Mouse (Mus musculus): ENCODE measurements around the gene Atxn2l. TPM values are rescaled to one million over a fixed set of nuclear protein-coding genes. Genes with fewer than 3 reads are reported as not detected.
A peak's percentile ranks its signal among the peaks of the same experiment; 100 is the strongest.

Atxn2l gene
- polyA plus RNA-seq, 1 experiment from 2014 or later, result 22.1 TPM

DNA sequence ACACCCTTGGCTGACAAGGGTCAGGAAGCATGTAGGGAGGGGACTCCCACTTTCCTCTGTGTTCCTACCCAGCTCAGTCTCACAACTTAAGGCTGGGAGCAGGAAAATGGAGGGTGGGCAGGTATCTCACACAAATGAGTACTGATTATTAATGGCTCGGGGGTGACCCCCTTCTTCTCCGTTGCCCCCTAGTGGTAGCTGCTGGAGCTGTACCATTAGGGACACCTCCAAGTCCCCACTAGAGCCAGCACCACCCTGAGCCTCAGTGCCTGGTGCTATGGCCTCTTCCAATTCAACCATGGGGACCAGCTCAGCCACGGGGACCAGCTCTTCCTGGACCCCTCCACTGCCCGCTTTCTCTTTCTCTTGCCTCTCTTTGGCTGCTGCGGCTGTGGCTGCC, 36.0 kb downstream of the Atxn2l start:
- H3K36me3 ChIP-seq (ENCODE audit: insufficient read depth, low read length), result peaks cover 18% of the 10 kb centered on the region
- TF ChIP-seq CTCF (IDR thresholded peaks at IDR 0.05) (peak; percentile 74), EP300 (IDR thresholded peaks at IDR 0.05) (no peak)
- peak; percentile 44 for DNase-seq (ENCODE audit: low spot score)

DNA sequence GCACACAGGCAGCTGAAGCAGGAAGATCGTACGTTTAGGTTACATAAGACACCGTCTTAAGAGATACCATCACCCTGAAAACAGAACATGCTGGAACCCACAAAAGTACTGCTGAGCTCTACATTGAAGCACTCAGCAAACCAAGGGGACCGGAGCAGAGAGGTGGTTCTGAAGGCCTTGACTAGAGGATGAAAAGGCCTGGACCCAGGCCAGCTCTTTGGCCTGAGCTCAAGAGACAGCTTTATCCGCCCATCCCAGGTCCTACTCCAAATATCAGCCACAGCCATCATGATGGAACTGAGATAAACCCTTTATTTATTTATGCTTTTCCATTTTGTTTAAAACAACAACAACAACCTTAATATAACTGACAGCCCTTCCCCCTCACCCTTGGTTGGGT, 36.5 kb downstream of the Atxn2l start:
- H3K4me3 ChIP-seq (ENCODE audit: low read depth, low read length), result no peak overlapping the region
- no peak overlapping the region for H3K4me2 ChIP-seq (replicated peaks; ENCODE audit: low read depth, low read length)
- no peaks in the 10 kb centered on the region for H3K9me3 ChIP-seq (ENCODE audit: low read length)
- H3K4me1 ChIP-seq (ENCODE audit: insufficient read depth, low read depth, low read length), result no peaks in the 10 kb centered on the region
- TF ChIP-seq EP300 (IDR thresholded peaks at IDR 0.05) (no peak), CTCF (IDR thresholded peaks at IDR 0.05) (no peak)
- DNase-seq (ENCODE audit: low spot score), result no peak
- peaks cover 16% of the 10 kb centered on the region for H3K36me3 ChIP-seq (ENCODE audit: insufficient read depth, low read length)
- H3K27ac ChIP-seq (ENCODE audit: low read length), result no peak overlapping the region
- no peak for ATAC-seq
- 77% methylated on average over 5 of the region's 5 CpGs for whole genome bisulfite sequencing
- no peak overlapping the region for H3K9ac ChIP-seq (replicated peaks; ENCODE audit: low read depth)
- no peaks in the 10 kb centered on the region for H3K27me3 ChIP-seq (replicated peaks; ENCODE audit: insufficient read depth, low read length)

More for the DNA sequence above, 36.0 kb downstream of the Atxn2l start:
- no peaks in the 10 kb centered on the region for H3K4me1 ChIP-seq (ENCODE audit: insufficient read depth, low read depth, low read length)
- ATAC-seq, result no peak
- H3K4me3 ChIP-seq (ENCODE audit: low read depth, low read length), result no peak overlapping the region
- no peaks in the 10 kb centered on the region for H3K9me3 ChIP-seq (ENCODE audit: low read length)
- H3K9ac ChIP-seq (replicated peaks; ENCODE audit: low read depth), result no peak overlapping the region
- no peaks in the 10 kb centered on the region for H3K27me3 ChIP-seq (replicated peaks; ENCODE audit: insufficient read depth, low read length)
- 55% methylated on average over 5 of the region's 5 CpGs for WGBS
- H3K27ac ChIP-seq (ENCODE audit: low read length), result no peak overlapping the region
- H3K4me2 ChIP-seq (replicated peaks; ENCODE audit: low read depth, low read length), result no peak overlapping the region

DNA sequence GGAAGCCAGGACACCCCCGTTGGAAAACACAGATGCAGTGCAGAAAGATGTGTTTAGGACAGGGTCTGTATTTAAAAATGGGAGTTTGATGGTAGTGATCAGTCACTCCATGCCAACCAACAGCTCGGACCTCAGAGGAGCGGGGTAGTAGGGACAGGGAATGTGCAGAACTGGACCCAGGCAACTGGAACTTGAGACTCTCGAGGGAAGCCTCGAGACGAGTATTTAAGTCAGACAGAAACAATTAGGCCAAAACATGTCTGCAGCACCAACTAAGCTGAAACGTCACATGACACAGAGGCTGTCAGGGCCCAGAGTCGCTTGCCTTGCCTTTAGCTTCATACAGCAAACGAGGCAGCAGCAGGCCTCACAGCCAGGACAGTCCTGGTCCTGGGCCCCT, 37.1 kb downstream of the Atxn2l start:
- Histone ChIP-seq H3K36me3 (ENCODE audit: insufficient read depth, low read length) (peaks cover 10% of the 10 kb centered on the region), H3K27me3 (replicated peaks; ENCODE audit: insufficient read depth, low read length) (no peaks in the 10 kb centered on the region), H3K27ac (ENCODE audit: low read length) (peak overlapping the region; percentile 32; the same call in 1 of the 2 replicates), H3K4me1 (ENCODE audit: insufficient read depth, low read depth, low read length) (no peaks in the 10 kb centered on the region), H3K4me3 (ENCODE audit: low read depth, low read length) (no peak overlapping the region), H3K9ac (replicated peaks; ENCODE audit: low read depth) (no peak overlapping the region), H3K9me3 (ENCODE audit: low read length) (no peaks in the 10 kb centered on the region), H3K4me2 (replicated peaks; ENCODE audit: low read depth, low read length) (no peak overlapping the region)
- ATAC-seq (no peak), DNase-seq (ENCODE audit: low spot score) (no peak)
- no peak for TF ChIP-seq EP300 (IDR thresholded peaks at IDR 0.05)
- TF ChIP-seq CTCF (IDR thresholded peaks at IDR 0.05), result no peak
- WGBS, result 48% methylated on average over 9 of the region's 9 CpGs

DNA sequence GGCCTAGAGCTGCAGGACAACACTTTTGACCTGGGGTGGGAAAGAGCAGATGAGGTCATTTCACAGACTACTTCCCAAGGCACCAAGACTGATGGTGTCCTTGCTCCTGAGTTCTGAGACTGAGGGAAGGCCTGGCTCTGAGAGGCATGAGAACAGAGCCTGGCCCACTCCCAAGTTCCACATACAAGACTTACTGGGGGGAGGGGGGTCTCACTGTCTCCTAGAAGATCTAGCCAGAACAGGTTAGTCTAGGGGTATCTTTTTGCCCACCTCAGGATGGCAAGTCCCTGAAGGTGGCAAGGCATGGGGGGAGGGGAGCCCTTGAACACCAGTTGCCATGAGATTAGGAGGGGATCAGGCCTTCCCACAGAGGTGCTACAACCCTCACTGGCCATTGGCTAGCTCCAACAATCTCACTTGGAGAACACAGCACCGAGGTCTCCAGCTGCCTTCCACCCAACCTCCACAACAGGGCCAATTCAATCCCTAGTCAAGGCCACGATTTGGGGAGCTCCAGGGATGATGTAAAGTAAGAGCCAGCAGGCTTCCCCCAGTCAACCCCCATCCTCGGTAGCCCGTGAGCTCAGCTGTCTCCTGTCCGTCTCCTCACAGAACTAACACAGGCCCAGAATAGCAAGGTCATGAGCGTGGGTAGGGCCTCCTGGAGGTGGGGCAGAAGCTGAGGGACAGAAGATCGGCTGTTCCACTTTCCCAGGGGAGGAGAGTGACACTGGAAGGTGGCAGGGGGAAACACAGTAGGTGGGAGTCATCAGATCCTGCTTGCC, 37.8 kb downstream of the Atxn2l start:
- no peaks in the 10 kb centered on the region for H3K27me3 ChIP-seq (replicated peaks; ENCODE audit: insufficient read depth, low read length)
- peak; percentile 58 for ATAC-seq
- TF ChIP-seq CTCF (IDR thresholded peaks at IDR 0.05) (no peak), EP300 (IDR thresholded peaks at IDR 0.05) (no peak)
- no peaks in the 10 kb centered on the region for H3K4me1 ChIP-seq (ENCODE audit: insufficient read depth, low read depth, low read length)
- no peak overlapping the region for H3K4me2 ChIP-seq (replicated peaks; ENCODE audit: low read depth, low read length)
- peaks cover 8% of the 10 kb centered on the region for H3K36me3 ChIP-seq (ENCODE audit: insufficient read depth, low read length)
- H3K27ac ChIP-seq (ENCODE audit: low read length), result no peak overlapping the region
- peak; percentile 51 for DNase-seq (ENCODE audit: low spot score)
- H3K9me3 ChIP-seq (ENCODE audit: low read length), result no peaks in the 10 kb centered on the region
- no peak overlapping the region for H3K9ac ChIP-seq (replicated peaks; ENCODE audit: low read depth)
- H3K4me3 ChIP-seq (ENCODE audit: low read depth, low read length), result no peak overlapping the region
- 29% methylated on average over 7 of the region's 7 CpGs for WGBS

DNA sequence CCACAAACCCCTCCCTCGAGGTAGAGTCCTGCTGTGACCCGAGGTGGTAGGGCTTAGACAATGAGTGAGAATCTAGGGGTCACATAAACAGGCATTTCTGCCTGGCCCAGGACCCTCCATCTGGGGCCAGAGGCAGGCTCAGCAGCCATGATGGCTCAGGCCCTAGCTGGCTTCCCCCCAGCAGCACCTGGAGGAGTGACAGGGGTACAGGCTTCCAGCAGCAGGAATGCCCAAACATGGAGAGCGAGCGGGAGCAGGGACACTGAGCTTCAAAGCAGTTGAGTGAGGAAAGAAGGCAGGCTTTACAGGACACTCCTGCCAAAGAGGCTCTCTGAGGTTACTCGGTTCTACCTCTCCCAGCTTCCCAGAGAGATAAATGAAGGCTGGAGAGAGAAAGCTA, 38.4 kb downstream of the Atxn2l start:
- DNase-seq (ENCODE audit: low spot score) (no peak), ATAC-seq (no peak)
- WGBS, result 31% methylated on average over 5 of the region's 5 CpGs
- H3K36me3 ChIP-seq (ENCODE audit: insufficient read depth, low read length), result peaks cover 8% of the 10 kb centered on the region
- H3K4me3 ChIP-seq (ENCODE audit: low read depth, low read length), result no peak overlapping the region
- no peak overlapping the region for H3K27ac ChIP-seq (ENCODE audit: low read length)
- no peaks in the 10 kb centered on the region for H3K4me1 ChIP-seq (ENCODE audit: insufficient read depth, low read depth, low read length)
- no peaks in the 10 kb centered on the region for H3K27me3 ChIP-seq (replicated peaks; ENCODE audit: insufficient read depth, low read length)
- no peak overlapping the region for H3K4me2 ChIP-seq (replicated peaks; ENCODE audit: low read depth, low read length)
- H3K9ac ChIP-seq (replicated peaks; ENCODE audit: low read depth), result no peak overlapping the region
- no peaks in the 10 kb centered on the region for H3K9me3 ChIP-seq (ENCODE audit: low read length)
- TF ChIP-seq CTCF (IDR thresholded peaks at IDR 0.05) (no peak), EP300 (IDR thresholded peaks at IDR 0.05) (no peak)

DNA sequence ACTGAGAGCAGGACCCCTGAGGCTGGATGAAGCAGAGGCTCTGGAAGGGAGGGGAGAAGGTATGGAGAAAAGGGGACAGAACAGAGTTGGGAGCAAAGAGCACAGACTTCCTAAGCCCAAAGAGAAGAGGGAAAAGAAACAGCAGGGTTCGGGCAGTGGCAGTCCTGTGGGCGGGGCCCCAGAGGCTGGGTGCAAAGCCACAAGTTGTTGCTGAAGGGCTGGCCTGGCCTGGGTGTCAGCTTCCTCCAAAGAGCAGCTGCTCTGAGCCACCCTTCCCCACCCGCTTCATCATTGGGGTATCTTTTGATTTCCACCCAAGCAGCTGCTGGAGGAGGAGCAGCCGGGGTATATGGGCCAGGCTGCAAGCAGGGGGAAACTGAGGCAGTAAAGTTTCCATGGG, 39.1 kb downstream of the Atxn2l start:
- no peak overlapping the region for H3K27ac ChIP-seq (ENCODE audit: low read length)
- H3K9ac ChIP-seq (replicated peaks; ENCODE audit: low read depth), result no peak overlapping the region; the same call in 1 of the 2 replicates
- no peaks in the 10 kb centered on the region for H3K9me3 ChIP-seq (ENCODE audit: low read length)
- no peak overlapping the region for H3K4me3 ChIP-seq (ENCODE audit: low read depth, low read length)
- 58% methylated on average over 4 of the region's 4 CpGs for WGBS
- DNase-seq (ENCODE audit: low spot score), result peak; percentile 19
- H3K27me3 ChIP-seq (replicated peaks; ENCODE audit: insufficient read depth, low read length), result no peaks in the 10 kb centered on the region
- H3K4me1 ChIP-seq (ENCODE audit: insufficient read depth, low read depth, low read length), result no peaks in the 10 kb centered on the region
- peaks cover 8% of the 10 kb centered on the region for H3K36me3 ChIP-seq (ENCODE audit: insufficient read depth, low read length)
- TF ChIP-seq EP300 (IDR thresholded peaks at IDR 0.05) (no peak), CTCF (IDR thresholded peaks at IDR 0.05) (no peak)
- ATAC-seq, result no peak
- no peak overlapping the region for H3K4me2 ChIP-seq (replicated peaks; ENCODE audit: low read depth, low read length)
